Mouse (Mus musculus) hindlimb bud, embryonic 11.5 days (tissue): Measurements from ENCODE around the gene Eif2a.
"Not testable (repeated sequence)": the region's sequence is repeated elsewhere in the genome, so short reads cannot be mapped to it uniquely, and the experiment has no call there.

Experiments used
- DNase-seq: peaks from one replicate; pipeline ENCODE4 v3.0.0-alpha.2; 2012; ENCODE audit warnings: low read depth, low spot score; ENCODE audit errors: extremely low spot score

Eif2a gene

GRCm38 (mm10) chr3:58520286-58520685 is 5.3 kb upstream of the Eif2a start:
- no peak for DNase-seq

GRCm38 (mm10) chr3:58521361-58521760 is 4.3 kb upstream of the Eif2a start:
- DNase-seq = no peak

GRCm38 (mm10) chr3:58523386-58523785 is 2.2 kb upstream of the Eif2a start:
- DNase-seq = no peak

- DNase-seq = no peak
Observed at GRCm38 (mm10) chr3:58524246-58524645, 1.4 kb upstream of the Eif2a start.

- no peak for DNase-seq
Observed at GRCm38 (mm10) chr3:58525166-58525565, 455 bp upstream of the Eif2a start.

- no peak for DNase-seq
Observed at GRCm38 (mm10) chr3:58526408-58526737, 752 bp downstream of the Eif2a start.

GRCm38 (mm10) chr3:58536573-58536972 is 11.0 kb downstream of the Eif2a start:
- no peak for DNase-seq

- no peak for DNase-seq
Observed at GRCm38 (mm10) chr3:58552001-58552811, 26.6 kb downstream of the Eif2a start.

- no peak for DNase-seq
Observed at GRCm38 (mm10) chr3:58556649-58557048, 31.0 kb downstream of the Eif2a start.

GRCm38 (mm10) chr3:58559887-58560286 is 34.3 kb downstream of the Eif2a start:
- DNase-seq = no peak

- DNase-seq = no peak
Observed at GRCm38 (mm10) chr3:58561437-58561836, 35.8 kb downstream of the Eif2a start.

GRCm38 (mm10) chr3:58570821-58571220 is 45.2 kb downstream of the Eif2a start:
- no peak for DNase-seq

GRCm38 (mm10) chr3:58576137-58577066 is 50.8 kb downstream of the Eif2a start, which contains the start of gene Selenot:
TSS of gene Selenot (plus strand) at chr3:58576636.
- peak; percentile 97 for DNase-seq

- DNase-seq = peak; percentile 12
Observed at GRCm38 (mm10) chr3:58577067-58577503, 51.5 kb downstream of the Eif2a start.

- DNase-seq = peak; percentile 2
Observed at GRCm38 (mm10) chr3:58577506-58578050, 52.0 kb downstream of the Eif2a start.

- no peak for DNase-seq
Observed at GRCm38 (mm10) chr3:58581530-58581929, 55.9 kb downstream of the Eif2a start.

GRCm38 (mm10) chr3:58582297-58582696 is 56.7 kb downstream of the Eif2a start:
- no peak for DNase-seq

GRCm38 (mm10) chr3:58582788-58583426 is 57.3 kb downstream of the Eif2a start:
- no peak for DNase-seq

GRCm38 (mm10) chr3:58590544-58590943 is 64.9 kb downstream of the Eif2a start:
- not testable (repeated sequence) for DNase-seq

- DNase-seq = not testable (repeated sequence)
Observed at GRCm38 (mm10) chr3:58592666-58593065, 67.0 kb downstream of the Eif2a start.

GRCm38 (mm10) chr3:58593623-58594022 is 68.0 kb downstream of the Eif2a start:
- no peak for DNase-seq
